Mouse (Mus musculus) liver, adult (tissue): ENCODE measurements around the gene Krtap12-1.
"Not testable (repeated sequence)": the region's sequence is repeated elsewhere in the genome, so short reads cannot be mapped to it uniquely, and the experiment has no call there.

ENCODE experiments used
- GATA4 ChIP-seq: IDR thresholded peaks from 2 replicates; pipeline ENCODE4 v1.6.1; 2014; ENCODE audit warnings: mild to moderate bottlenecking, low read length; ENCODE audit not compliant: insufficient replicate concordance

Krtap12-1 gene

GRCm38 (mm10) chr10:77720299-77720698, at the start of gene Krtap12-1:
TSS of gene Krtap12-1 (plus strand) at chr10:77720599.
- TF ChIP-seq GATA4 = not testable (repeated sequence)

- no peak for TF ChIP-seq GATA4
These were observed 49.7 kb upstream of the Krtap12-1 start for GRCm38 (mm10) chr10:77670710-77671109.

- peak; percentile 89 for TF ChIP-seq GATA4
These were observed 48.9 kb upstream of the Krtap12-1 start for GRCm38 (mm10) chr10:77671519-77671918.

- no peak for TF ChIP-seq GATA4
These were observed 46.6 kb upstream of the Krtap12-1 start for GRCm38 (mm10) chr10:77673765-77674164.

- TF ChIP-seq GATA4 = no peak
These were observed 42.8 kb upstream of the Krtap12-1 start for GRCm38 (mm10) chr10:77677562-77677961.

GRCm38 (mm10) chr10:77682994-77683393, 37.4 kb upstream of the Krtap12-1 start:
- no peak for TF ChIP-seq GATA4

- TF ChIP-seq GATA4 = no peak
These were observed 36.2 kb upstream of the Krtap12-1 start for GRCm38 (mm10) chr10:77684181-77684580.

GRCm38 (mm10) chr10:77685895-77686664, 34.3 kb upstream of the Krtap12-1 start, which contains the start of gene Tspear:
TSS of gene Tspear (plus strand) at chr10:77686569.
- TF ChIP-seq GATA4 = no peak

- no peak for TF ChIP-seq GATA4
These were observed 33.4 kb upstream of the Krtap12-1 start for GRCm38 (mm10) chr10:77687021-77687420.

GRCm38 (mm10) chr10:77690356-77690807, 30.0 kb upstream of the Krtap12-1 start, which contains the start of gene Gm19402:
TSS of gene Gm19402 (minus strand) at chr10:77690757.
- not testable (repeated sequence) for TF ChIP-seq GATA4

- no peak for TF ChIP-seq GATA4
These were observed 23.3 kb upstream of the Krtap12-1 start, which contains the start of gene Gm9508 for GRCm38 (mm10) chr10:77697133-77697532. TSS of gene Gm9508 (minus strand) at chr10:77697233.

GRCm38 (mm10) chr10:77706326-77706725, 14.1 kb upstream of the Krtap12-1 start, which contains the start of gene Gm10272:
TSS of gene Gm10272 (plus strand) at chr10:77706626.
- no peak for TF ChIP-seq GATA4

- TF ChIP-seq GATA4 = no peak
These were observed 10.6 kb upstream of the Krtap12-1 start for GRCm38 (mm10) chr10:77709831-77710230.

GRCm38 (mm10) chr10:77711157-77711556, 9.2 kb upstream of the Krtap12-1 start, which contains the start of gene Gm10024:
TSS of gene Gm10024 (plus strand) at chr10:77711457.
- not testable (repeated sequence) for TF ChIP-seq GATA4

GRCm38 (mm10) chr10:77713734-77714133, 6.7 kb upstream of the Krtap12-1 start:
- no peak for TF ChIP-seq GATA4

- no peak for TF ChIP-seq GATA4
These were observed 4.9 kb upstream of the Krtap12-1 start, which contains the start of gene Gm10142 for GRCm38 (mm10) chr10:77715507-77715906. TSS of gene Gm10142 (plus strand) at chr10:77715807.
